Mouse (Mus musculus) bone marrow macrophage, adult 2 months (primary cell): ENCODE measurements around the gene Pdhb. TPM values are rescaled to one million over a fixed set of nuclear protein-coding genes. Genes with fewer than 3 reads are reported as not detected.

Experiments used
- H3K27ac ChIP-seq: 2 replicates; pipeline ENCODE4 v1.5.1; 2012; ENCODE audit warnings: low read depth, low read length; ENCODE audit not compliant: insufficient read depth
- H3K4me1 ChIP-seq: 2 replicates; pipeline ENCODE4 v1.6.1; 2012; ENCODE audit warnings: low read length; ENCODE audit not compliant: control insufficient read depth, insufficient read depth
- H3K4me3 ChIP-seq: 2 replicates; pipeline ENCODE4 v1.5.1; 2012; ENCODE audit warnings: mild to moderate bottlenecking, low read length, moderate library complexity; ENCODE audit not compliant: insufficient read depth
- CTCF ChIP-seq: IDR thresholded peaks from 2 replicates; pipeline ENCODE4 v1.5.1; 2012; ENCODE audit warnings: low read depth, mild to moderate bottlenecking, low read length, moderate library complexity
- POLR2A ChIP-seq: IDR thresholded peaks from 2 replicates; pipeline ENCODE4 v1.6.1; 2012; ENCODE audit warnings: mild to moderate bottlenecking, low read depth, low read length, borderline replicate concordance
- polyA plus RNA-seq: library from polyadenylated mRNA; stranded (reverse); fragments of >200 nt; gene quantifications from 2 replicates; pipeline ENCODE4 v1.2.4, GENCODE M21; 2012; ENCODE audit not compliant: missing spikeins, insufficient read depth, insufficient read length

Pdhb gene
- polyA plus RNA-seq, 1 experiment: 67.2 TPM

DNA sequence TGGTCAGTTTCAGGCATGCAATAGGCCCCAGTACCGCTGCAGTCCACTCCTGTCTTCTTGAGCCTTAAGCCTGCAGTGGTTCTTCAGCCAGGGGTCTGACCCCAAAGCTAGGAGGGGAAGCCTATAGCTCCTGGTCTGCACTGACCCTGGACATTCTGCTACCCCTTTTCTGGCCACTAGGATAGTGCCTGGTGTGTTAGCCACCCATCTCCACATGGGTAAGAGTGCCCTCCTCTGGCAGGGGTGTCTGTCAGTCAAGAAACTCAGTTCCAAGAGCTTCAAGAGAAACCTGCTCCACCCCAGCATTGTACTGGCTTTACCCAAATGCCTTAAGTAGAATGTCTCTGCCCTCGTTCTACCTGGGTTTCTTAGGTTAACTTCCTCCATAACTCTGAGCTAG, 11.0 kb downstream of the Pdhb start:
- Histone ChIP-seq H3K27ac (no peak overlapping the region), H3K4me1 (peaks cover 10% of the 10 kb centered on the region; the same call in 1 of the 2 replicates), H3K4me3 (no peak overlapping the region)
- TF ChIP-seq POLR2A (no peak), CTCF (peak; percentile 47)

DNA sequence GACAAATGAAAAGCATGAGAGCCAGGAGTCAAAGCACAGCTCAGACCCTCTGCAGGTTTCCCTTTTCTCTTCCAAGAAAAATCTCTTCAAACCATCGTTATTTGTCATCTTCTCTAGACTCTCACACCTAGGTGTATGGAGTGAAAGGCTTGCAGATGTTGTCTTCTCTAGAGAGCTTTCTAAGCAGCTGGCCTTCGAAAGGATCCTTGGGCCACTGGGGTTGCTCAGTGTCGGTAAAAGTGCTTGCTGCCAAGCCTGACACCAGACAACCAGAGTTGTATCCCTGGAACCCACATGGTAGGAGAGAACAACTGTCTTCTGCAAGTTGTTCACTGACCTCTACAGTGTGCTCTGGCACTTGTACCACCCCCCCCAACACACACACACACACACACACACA, 13.7 kb downstream of the Pdhb start:
- TF ChIP-seq CTCF (no peak), POLR2A (no peak)
- Histone ChIP-seq H3K27ac (no peak overlapping the region), H3K4me3 (no peak overlapping the region), H3K4me1 (peaks cover 17% of the 10 kb centered on the region)

DNA sequence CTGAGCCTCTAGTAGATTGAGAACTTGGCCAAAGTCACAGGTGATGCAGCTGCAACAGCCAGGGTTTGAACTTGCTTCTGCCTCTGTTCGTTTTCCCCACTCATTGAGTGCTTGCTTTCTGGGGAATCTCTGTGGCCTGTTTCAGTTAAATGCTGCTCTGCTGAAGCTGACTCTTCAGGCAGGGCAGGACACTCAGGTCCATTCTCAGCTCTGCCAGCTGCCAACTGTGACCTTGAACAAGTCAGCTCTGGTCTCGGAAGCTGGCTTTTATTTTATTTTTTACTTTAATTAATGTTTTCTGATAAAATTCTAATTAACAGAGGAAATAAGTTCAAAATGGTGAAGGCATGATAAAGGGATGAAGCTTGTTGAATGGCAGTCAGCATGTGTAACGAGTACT, 14.1 kb downstream of the Pdhb start:
- no peak overlapping the region for H3K4me3 ChIP-seq
- TF ChIP-seq POLR2A (no peak), CTCF (no peak)

DNA sequence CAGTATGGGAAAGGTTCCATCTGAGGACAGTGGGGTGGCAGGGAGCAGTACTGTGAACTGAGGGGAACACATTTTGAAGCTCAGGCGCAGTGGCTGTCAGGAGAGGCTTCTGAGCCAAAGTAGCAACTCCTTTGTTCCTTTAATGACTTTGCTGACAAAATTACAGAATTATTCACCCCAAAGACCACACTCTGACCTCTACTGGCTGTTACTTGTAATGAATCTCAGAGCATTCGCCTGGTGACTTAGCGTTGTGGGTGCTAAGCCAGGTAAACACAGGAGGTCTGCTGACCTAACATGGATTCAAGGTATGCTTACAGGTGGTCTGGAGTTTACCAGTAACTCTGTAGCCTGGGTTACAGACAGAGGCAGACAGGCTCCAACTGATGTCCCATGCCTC, 15.9 kb downstream of the Pdhb start:
- Histone ChIP-seq H3K4me3 (no peak overlapping the region), H3K27ac (no peak overlapping the region), H3K4me1 (peaks cover 23% of the 10 kb centered on the region)
- TF ChIP-seq CTCF (no peak), POLR2A (no peak)

More for the DNA sequence above, 14.1 kb downstream of the Pdhb start:
- peaks cover 19% of the 10 kb centered on the region for H3K4me1 ChIP-seq
- H3K27ac ChIP-seq: no peak overlapping the region

DNA sequence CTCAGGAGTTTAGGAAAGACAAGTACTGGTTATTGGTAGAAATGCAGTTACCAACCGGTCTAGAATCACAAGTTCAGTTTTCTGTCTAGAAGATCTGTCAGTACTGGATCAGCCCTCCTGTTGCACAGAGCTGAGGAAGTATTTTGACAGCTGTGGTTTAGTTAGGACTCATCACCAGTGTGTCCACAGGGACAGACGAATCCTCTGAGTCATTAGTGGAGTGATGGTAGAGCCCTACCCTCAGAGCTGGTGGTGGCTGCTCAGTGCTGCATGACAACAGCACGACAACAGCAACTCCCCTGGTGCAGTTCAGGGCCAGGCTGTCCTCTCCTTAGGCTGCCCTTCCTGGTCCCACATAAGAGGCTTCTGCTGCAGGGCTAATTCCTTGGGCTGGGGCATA, 18.8 kb downstream of the Pdhb start:
- Histone ChIP-seq H3K4me3 (no peak overlapping the region), H3K27ac (no peak overlapping the region), H3K4me1 (peaks cover 13% of the 10 kb centered on the region)
- TF ChIP-seq CTCF (no peak), POLR2A (no peak)

DNA sequence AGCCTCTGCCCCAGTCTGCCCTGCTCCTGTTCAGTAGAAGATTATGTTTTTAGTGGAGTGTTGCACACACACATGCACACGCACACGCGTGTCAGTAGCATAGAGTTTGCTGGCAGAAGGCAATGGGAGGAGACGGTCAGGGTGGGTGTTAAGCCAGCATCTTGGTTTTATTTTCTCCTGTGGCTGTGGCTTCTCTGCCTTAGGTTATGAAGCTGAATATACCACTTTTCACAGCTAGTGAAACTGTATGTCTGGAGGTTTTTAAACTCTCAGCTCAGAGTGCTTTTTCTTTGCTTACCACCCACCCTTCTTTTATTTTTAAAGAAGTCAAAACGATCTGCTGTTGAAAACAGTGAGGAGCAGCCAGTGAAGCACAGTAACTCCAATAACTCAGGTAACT, 21.1 kb downstream of the Pdhb start:
- TF ChIP-seq CTCF: no peak
- TF ChIP-seq POLR2A: no peak
- H3K4me1 ChIP-seq: peaks cover 13% of the 10 kb centered on the region
- H3K4me3 ChIP-seq: no peak overlapping the region
- no peak overlapping the region for H3K27ac ChIP-seq

DNA sequence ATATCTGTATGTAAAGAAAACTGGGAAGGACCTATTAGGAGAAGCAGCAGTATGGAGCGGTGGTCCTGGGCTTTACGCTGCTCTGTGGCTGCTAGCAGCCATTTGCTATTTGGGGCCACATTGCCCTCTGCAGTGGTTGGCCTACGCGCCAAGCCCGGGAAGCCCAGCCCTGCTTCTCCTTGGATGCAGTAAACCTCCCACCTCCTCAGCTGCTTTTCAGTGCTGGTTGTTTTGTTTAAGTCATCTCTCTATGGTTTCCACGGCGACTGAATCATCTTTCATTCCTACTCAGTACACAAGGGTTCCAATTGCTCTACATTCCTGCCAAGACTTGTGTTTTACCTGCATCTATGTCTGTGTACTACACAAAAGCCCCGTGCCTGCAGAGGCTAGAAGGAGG, 24.0 kb downstream of the Pdhb start:
- Histone ChIP-seq H3K27ac (no peak overlapping the region), H3K4me3 (no peak overlapping the region), H3K4me1 (peaks cover 5% of the 10 kb centered on the region; the same call in 1 of the 2 replicates)
- TF ChIP-seq POLR2A (no peak), CTCF (no peak)

DNA sequence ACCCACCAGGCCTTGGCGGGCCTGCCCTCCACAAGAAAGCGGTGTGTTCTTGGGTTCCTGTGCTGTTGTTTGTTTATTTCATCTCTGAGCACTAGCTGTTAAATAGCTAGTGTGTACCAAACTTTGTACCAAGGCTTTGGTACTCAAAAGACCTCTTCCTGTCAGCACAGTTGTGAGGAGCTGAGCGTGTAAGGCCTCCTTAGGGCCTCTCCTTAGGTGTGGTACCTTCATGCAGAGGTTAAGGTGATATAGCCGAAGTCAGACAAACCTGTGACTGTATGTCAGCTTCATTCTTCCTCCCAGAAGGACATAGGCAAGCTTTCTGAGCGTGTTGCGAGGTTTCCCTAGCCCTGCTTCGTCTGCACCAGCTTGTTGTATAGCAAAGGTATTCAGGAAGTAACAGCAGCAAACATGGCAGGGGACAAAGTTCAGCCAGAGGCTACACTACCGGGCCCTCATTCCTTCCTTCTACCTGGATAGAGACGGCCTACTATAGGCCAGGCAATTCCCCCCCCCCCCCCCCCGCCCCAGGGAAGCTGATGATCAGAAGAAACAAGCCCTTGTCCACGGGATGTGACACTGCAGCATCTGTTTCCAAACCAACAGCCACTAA, 26.1 kb downstream of the Pdhb start:
- TF ChIP-seq POLR2A (no peak), CTCF (no peak)
- Histone ChIP-seq H3K4me1 (no peaks in the 10 kb centered on the region), H3K27ac (no peak overlapping the region), H3K4me3 (no peak overlapping the region)

DNA sequence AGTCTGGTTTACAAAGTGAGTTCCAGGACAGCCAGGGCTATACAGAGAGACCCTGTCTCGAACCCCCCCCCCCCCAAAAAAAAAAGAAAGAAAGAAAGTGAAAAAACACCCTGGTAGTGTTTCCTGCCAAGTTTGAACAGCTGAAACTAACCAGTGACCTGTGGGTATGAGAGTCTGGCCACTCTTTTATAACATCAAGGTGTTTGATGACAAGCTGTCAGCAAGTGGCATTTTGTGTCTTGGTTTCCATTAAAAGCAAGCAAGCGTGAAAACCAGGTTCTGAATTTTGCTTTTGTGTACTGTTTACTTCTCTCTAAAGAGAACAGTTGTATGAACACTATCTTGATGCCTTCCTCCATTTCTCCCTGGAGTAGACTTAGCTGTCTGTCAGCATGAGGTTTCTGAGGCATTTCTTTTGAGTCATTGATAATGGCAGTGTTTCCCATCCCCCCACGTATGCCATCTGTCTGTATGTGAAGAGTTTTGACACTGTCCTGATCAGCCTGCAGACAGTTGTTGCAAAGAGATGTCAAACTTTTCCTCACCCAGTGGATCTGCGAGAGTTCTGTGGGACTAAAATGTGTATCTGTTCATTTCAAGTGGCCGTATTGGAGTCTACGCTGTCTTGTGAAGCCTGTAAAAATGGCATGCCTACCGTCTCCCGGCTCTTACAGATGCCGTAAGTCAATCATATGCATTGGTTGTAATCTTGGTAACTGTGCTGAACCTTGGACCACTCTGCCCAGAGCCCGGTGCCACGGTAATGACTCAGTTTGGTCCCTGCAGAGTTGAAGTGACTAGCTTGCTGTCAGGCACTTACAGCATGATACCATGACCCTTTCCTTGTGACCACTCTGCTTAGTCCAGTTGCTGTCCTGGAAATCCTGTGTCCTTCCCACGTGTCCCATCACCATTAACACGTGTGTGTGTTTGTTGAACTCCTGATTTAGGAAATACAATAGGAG, 26.9 kb downstream of the Pdhb start:
- H3K27ac ChIP-seq: no peak overlapping the region
- H3K4me3 ChIP-seq: no peak overlapping the region
- no peaks in the 10 kb centered on the region for H3K4me1 ChIP-seq
- TF ChIP-seq POLR2A (no peak), CTCF (no peak)

DNA sequence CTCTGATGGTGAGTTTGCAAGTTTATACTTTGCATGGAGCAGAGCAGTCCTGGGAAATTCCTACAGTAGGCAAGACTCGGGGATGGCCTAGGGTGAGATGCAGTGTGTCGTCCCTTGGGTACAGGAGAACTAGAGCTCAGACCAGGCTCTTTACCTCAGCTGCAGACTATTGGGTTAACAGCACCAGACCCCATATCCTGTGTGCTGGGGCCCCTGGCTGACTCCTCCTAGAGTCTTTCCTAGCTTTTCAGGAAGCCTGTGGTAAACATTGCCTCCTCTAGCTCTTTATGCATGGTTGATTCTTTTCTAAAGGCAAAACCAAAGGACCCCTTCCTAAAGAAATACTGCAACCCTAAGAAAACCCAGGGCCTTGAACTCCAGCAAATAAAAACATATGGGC, 31.7 kb downstream of the Pdhb start:
- TF ChIP-seq CTCF: no peak
- no peak for TF ChIP-seq POLR2A
- Histone ChIP-seq H3K4me1 (peaks cover 2% of the 10 kb centered on the region), H3K27ac (no peak overlapping the region), H3K4me3 (no peak overlapping the region)
